Mouse (Mus musculus) heart, embryonic 12.5 days (tissue): Measurements from ENCODE around the gene Foxf1. TPM values are rescaled to one million over a fixed set of nuclear protein-coding genes. Genes with fewer than 3 reads are reported as not detected.

ENCODE experiments used
- ATAC-seq: fragments of 200-750 bp; cut with Nextera tagmentation; 2 replicates; pipeline ENCODE4 v1.8.0; 2017; ENCODE audit warnings: moderate TSS enrichment, moderate library complexity; ENCODE audit not compliant: insufficient number of reproducible peaks, low FRiP score
- H3K27ac ChIP-seq: fragments of 300-500 bp; sonication (generic); 2 replicates; pipeline ENCODE4 v1.5.1; 2016; ENCODE audit warnings: mild to moderate bottlenecking, moderate library complexity; ENCODE audit not compliant: poor library complexity, severe bottlenecking
- H3K27me3 ChIP-seq: fragments of 300-500 bp; sonication (generic); replicated peaks from 2 replicates; pipeline ENCODE4 v1.6.1; 2016; ENCODE audit warnings: mild to moderate bottlenecking, moderate library complexity
- H3K36me3 ChIP-seq: fragments of 300-500 bp; sonication (generic); 2 replicates; pipeline ENCODE4 v1.6.1; 2016; ENCODE audit warnings: mild to moderate bottlenecking, moderate library complexity
- H3K4me1 ChIP-seq: fragments of 300-500 bp; sonication (generic); replicated peaks from 2 replicates; pipeline ENCODE4 v1.6.1; 2016; ENCODE audit warnings: mild to moderate bottlenecking
- H3K4me2 ChIP-seq: fragments of 300-500 bp; sonication (generic); 2 replicates; pipeline ENCODE4 v1.6.1; 2016; ENCODE audit warnings: mild to moderate bottlenecking, moderate library complexity
- H3K4me3 ChIP-seq: fragments of 300-500 bp; sonication (generic); 2 replicates; pipeline ENCODE4 v1.5.1; 2016; ENCODE audit warnings: mild to moderate bottlenecking
- H3K9ac ChIP-seq: fragments of 300-500 bp; sonication (generic); 2 replicates; pipeline ENCODE4 v1.6.1; 2016; ENCODE audit warnings: mild to moderate bottlenecking, moderate library complexity
- H3K9me3 ChIP-seq: fragments of 300-500 bp; sonication (generic); replicated peaks from 2 replicates; pipeline ENCODE4 v1.6.1; 2016; ENCODE audit warnings: mild to moderate bottlenecking, moderate library complexity
- WGBS: fragments of 180-500 bp; shearing (Covaris S2); methylation state at CpG from one replicate; pipeline ENCODE4 v1.1.7; 2016; 5-methylcytosine and 5-hydroxymethylcytosine counted together
- polyA plus RNA-seq: library from polyadenylated mRNA; unstranded; fragments of >200 nt; fragmentation: Nextera tagmentation; extraction: Ambion mirVana; gene quantifications from 2 replicates; pipeline ENCODE4 v1.2.1, GENCODE M21; 2016

Foxf1 gene
- polyA plus RNA-seq, 1 experiment from 2014 or later: 0.68 TPM

DNA sequence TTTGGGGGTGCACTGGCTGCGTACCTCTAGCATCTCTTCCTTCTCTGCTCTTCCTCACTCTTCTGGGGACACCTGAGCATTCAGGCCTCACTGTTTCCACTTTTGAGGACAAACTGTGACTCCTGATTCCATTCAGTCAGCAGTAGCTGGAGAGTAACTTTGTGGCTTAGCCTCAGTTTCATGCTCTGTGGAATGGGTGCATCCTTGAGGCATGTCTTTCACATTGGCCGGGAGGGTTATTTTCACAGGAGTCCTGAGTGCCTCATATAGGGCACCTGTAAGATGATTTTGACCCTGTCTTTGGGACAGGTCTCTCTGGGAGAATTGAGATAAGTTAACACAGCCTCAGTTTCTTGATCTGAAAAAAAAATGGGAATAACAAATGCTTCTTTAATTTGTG is 38.9 kb downstream of the Foxf1 start:
- Histone ChIP-seq H3K4me3 (no peak overlapping the region), H3K36me3 (peaks cover 10% of the 10 kb centered on the region), H3K9ac (no peak overlapping the region), H3K27me3 (peaks cover 79% of the 10 kb centered on the region), H3K4me1 (peaks cover 54% of the 10 kb centered on the region), H3K9me3 (no peaks in the 10 kb centered on the region), H3K4me2 (0 out of 2 replicates have a peak overlapping the region, but pooled peaks have one; percentile 67), H3K27ac (no peak overlapping the region)
- no peak for ATAC-seq
- WGBS: 80% methylated on average over 2 of the region's 2 CpGs

GRCm38 (mm10) chr8:121124547-121125239 is 40.5 kb downstream of the Foxf1 start:
- Histone ChIP-seq H3K9ac (peak overlapping the region; percentile 62; the same call in 1 of the 2 replicates), H3K27ac (peak overlapping the region; percentile 82), H3K9me3 (no peaks in the 10 kb centered on the region), H3K36me3 (peaks cover 10% of the 10 kb centered on the region), H3K4me1 (peaks cover 68% of the 10 kb centered on the region), H3K27me3 (peaks cover 91% of the 10 kb centered on the region), H3K4me3 (peak overlapping the region; percentile 45; the same call in 1 of the 2 replicates), H3K4me2 (peak overlapping the region; percentile 78)
- 4% methylated on average over 17 of the region's 17 CpGs for WGBS
- ATAC-seq: peak; percentile 52

GRCm38 (mm10) chr8:121125311-121125876 is 41.2 kb downstream of the Foxf1 start:
- Histone ChIP-seq H3K36me3 (peaks cover 10% of the 10 kb centered on the region), H3K27ac (peak overlapping the region; percentile 82), H3K9ac (peak overlapping the region; percentile 62), H3K27me3 (peaks cover 91% of the 10 kb centered on the region), H3K4me2 (peak overlapping the region; percentile 78), H3K4me3 (peak overlapping the region; percentile 45), H3K9me3 (no peaks in the 10 kb centered on the region), H3K4me1 (peaks cover 68% of the 10 kb centered on the region)
- ATAC-seq: peak; percentile 77
- 0% methylated on average over 33 of the region's 36 CpGs for WGBS

DNA sequence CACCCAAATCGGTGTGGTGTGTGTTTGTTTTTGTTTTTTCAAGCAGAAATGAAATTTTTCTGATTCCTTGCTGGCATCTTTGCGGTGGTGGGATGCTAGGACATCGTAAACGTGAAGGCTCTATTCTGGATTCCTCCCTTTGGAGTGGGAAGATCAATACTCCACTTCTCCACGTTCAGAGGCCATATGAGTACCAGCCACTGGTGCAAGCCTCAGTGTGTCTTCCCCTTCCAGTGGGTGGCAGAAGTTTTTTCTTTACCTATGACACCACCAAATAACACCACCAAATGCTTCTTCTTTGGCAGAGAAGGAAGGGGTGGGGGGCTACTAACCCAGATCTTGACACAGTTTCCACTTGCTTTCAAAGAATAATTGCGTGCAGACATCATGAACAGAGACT is 42.0 kb downstream of the Foxf1 start:
- Histone ChIP-seq H3K27ac (no peak overlapping the region), H3K9ac (peak overlapping the region; percentile 62), H3K4me1 (peaks cover 66% of the 10 kb centered on the region), H3K4me2 (peak overlapping the region; percentile 78), H3K36me3 (peaks cover 10% of the 10 kb centered on the region), H3K9me3 (no peaks in the 10 kb centered on the region), H3K27me3 (peaks cover 89% of the 10 kb centered on the region), H3K4me3 (peak overlapping the region; percentile 45)
- 12% methylated on average over 6 of the region's 6 CpGs for WGBS
- ATAC-seq: no peak

DNA sequence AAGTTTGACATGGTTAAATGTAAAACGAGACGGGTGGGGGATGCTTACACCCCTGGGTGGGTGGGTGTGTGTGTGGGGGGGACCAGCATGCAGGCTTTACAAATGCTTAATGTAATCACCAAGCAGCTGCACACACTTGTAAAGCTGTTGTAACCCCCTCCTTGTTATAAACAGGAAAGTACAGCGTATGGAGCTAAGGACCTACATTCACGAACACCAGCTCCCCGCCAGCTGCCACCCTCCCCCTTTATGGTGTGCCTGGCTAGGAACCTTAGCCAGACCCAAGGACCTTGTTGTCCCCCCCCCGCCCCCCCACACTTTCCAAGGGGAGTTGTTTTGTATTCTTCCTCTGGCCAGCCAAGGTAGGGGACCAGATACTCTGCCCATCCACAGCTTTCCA is 42.5 kb downstream of the Foxf1 start:
- H3K9ac ChIP-seq: no peak overlapping the region
- peaks cover 10% of the 10 kb centered on the region for H3K36me3 ChIP-seq
- peak overlapping the region; percentile 14; the same call in 1 of the 2 replicates for H3K4me3 ChIP-seq
- no peaks in the 10 kb centered on the region for H3K9me3 ChIP-seq
- WGBS: 23% methylated on average over 6 of the region's 6 CpGs
- no peak for ATAC-seq
- H3K4me1 ChIP-seq: peaks cover 61% of the 10 kb centered on the region
- peak overlapping the region; percentile 78 for H3K4me2 ChIP-seq
- peaks cover 86% of the 10 kb centered on the region for H3K27me3 ChIP-seq
- no peak overlapping the region for H3K27ac ChIP-seq

GRCm38 (mm10) chr8:121127291-121127701 is 43.1 kb downstream of the Foxf1 start:
- no peak overlapping the region for H3K4me3 ChIP-seq
- H3K36me3 ChIP-seq: peaks cover 9% of the 10 kb centered on the region
- peaks cover 87% of the 10 kb centered on the region for H3K27me3 ChIP-seq
- H3K4me1 ChIP-seq: peaks cover 57% of the 10 kb centered on the region
- no peak for ATAC-seq
- H3K27ac ChIP-seq: no peak overlapping the region
- H3K4me2 ChIP-seq: peak overlapping the region; percentile 78
- no peaks in the 10 kb centered on the region for H3K9me3 ChIP-seq
- no peak overlapping the region for H3K9ac ChIP-seq
- 14% methylated on average over 11 of the region's 11 CpGs for WGBS

- Histone ChIP-seq H3K36me3 (peaks cover 3% of the 10 kb centered on the region), H3K9ac (peak within 1 kb of the TSS; percentile 46), H3K27me3 (peaks cover 84% of the 10 kb centered on the region), H3K27ac (no peak within 1 kb of the TSS), H3K4me3 (peak within 1 kb of the TSS; percentile 29), H3K9me3 (no peaks in the 10 kb centered on the region), H3K4me2 (peak within 1 kb of the TSS; percentile 78), H3K4me1 (peaks cover 52% of the 10 kb centered on the region)
- 4% methylated on average over 43 of the region's 43 CpGs for WGBS
- ATAC-seq: no peak
These were observed 43.7 kb downstream of the Foxf1 start, which contains the start of gene Foxl1 for GRCm38 (mm10) chr8:121127756-121128375. Gene Foxl1 (plus strand): TSS chr8:121127940.

- H3K27ac ChIP-seq: no peak overlapping the region
- 7% methylated on average over 55 of the region's 55 CpGs for WGBS
- H3K4me2 ChIP-seq: peak overlapping the region; percentile 78
- H3K36me3 ChIP-seq: no peaks in the 10 kb centered on the region
- H3K9me3 ChIP-seq: no peaks in the 10 kb centered on the region
- no peak for ATAC-seq
- H3K4me3 ChIP-seq: peak overlapping the region; percentile 29
- H3K4me1 ChIP-seq: peaks cover 52% of the 10 kb centered on the region
- H3K27me3 ChIP-seq: peaks cover 75% of the 10 kb centered on the region
- H3K9ac ChIP-seq: peak overlapping the region; percentile 46
These were observed 44.5 kb downstream of the Foxf1 start for GRCm38 (mm10) chr8:121128531-121129264.

DNA sequence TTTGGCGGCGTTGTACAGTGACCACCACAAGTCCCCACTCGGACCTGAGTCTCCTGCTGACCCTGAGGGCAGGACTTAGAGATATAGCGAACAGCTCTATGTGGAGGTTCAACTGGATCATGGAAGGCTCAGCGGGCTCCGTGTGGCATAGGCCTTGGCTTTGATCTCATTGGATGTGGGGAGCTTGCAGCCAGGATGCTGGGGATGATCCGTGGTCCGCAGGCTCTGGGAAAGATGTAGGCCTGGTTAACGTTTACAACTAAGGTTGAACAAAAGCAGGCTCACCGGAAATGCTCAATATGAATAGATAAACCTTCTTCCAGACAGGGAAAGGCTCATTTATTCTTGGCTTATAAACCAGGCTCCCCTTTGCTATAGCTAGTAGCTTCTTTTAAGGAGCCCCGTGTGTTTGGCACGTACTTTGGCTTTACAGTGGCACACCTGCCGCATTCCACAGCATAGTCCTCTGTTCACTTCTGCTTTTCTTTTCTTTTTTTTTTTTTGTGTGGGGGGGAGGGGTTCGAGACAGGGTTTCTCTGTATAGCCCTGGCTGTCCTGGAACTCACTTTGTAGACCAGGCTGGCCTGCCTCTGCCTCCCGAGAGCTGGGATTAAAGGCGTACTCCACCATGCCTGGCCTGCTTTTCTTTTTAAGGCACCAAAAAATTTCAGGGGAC is 45.2 kb downstream of the Foxf1 start:
- Histone ChIP-seq H3K27ac (no peak overlapping the region), H3K4me2 (peak overlapping the region; percentile 78), H3K27me3 (peaks cover 69% of the 10 kb centered on the region), H3K4me1 (peaks cover 49% of the 10 kb centered on the region), H3K36me3 (no peaks in the 10 kb centered on the region), H3K9ac (no peak overlapping the region), H3K4me3 (peak overlapping the region; percentile 29; the same call in 1 of the 2 replicates), H3K9me3 (no peaks in the 10 kb centered on the region)
- 31% methylated on average over 16 of the region's 16 CpGs for WGBS
- no peak for ATAC-seq

GRCm38 (mm10) chr8:121130522-121130921 is 46.3 kb downstream of the Foxf1 start:
- Histone ChIP-seq H3K4me3 (no peak overlapping the region), H3K9me3 (no peaks in the 10 kb centered on the region), H3K4me2 (no peak overlapping the region), H3K4me1 (peaks cover 44% of the 10 kb centered on the region), H3K9ac (no peak overlapping the region), H3K27ac (no peak overlapping the region), H3K36me3 (no peaks in the 10 kb centered on the region), H3K27me3 (peaks cover 63% of the 10 kb centered on the region)
- 40% methylated on average over 5 of the region's 5 CpGs for WGBS
- ATAC-seq: no peak
